Mouse (Mus musculus) fibroblast of lung, adult 2 months (primary cell): ENCODE measurements at regions not wholly inside any gene's neighbourhood (a gene's known extent, or its start where the extent isn't known, plus 50 kb on each side); places are given as distances from the start of the nearest gene placed in this dataset.

Source experiments
- DNase-seq: peaks from one replicate; pipeline ENCODE4 v3.0.0-alpha.2; 2011; ENCODE audit warnings: low read depth

DNA sequence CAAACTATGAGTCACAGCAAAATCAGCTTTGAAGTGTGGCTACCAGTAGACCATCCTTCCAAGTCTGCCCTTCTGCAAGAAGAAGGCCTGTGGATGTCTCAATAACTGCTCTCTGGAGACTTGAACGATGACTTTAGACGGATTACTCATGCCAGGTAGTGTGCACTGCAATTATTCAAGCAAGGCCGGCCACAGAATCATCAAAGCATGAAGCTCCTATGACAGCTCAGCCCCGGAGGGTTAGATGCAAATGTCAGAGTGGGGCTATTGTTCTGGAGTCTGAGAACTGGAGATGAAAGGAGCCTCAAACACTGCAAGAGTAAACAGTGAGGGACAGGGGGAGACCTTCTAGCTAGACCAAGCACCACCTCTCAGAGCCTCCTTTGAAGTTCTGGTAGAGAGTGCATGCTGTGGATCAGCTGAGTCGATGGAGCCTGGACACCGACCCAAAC is 173.8 kb upstream of the Dmrta1 start:
- no peak for DNase-seq

DNA sequence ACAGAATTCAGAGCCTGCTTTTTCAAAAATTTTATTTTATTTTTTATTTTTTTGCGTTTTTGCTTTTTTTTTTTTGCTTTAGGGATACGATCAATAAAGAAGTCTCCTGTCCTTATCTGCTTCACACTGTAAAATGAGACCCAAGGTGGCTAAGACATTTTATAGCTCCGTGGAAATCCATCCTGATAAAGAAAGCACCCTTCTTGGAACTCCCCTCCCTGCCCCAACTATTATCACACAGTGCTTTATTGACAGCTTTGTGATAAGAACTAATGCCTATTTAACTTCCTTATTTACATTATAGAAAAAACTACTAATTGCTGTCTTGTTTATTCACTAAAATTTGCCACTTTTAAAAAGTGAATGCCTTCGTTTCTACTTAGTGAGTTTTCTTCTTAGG is 179.0 kb upstream of the Dmrta1 start:
- no peak for DNase-seq

DNA sequence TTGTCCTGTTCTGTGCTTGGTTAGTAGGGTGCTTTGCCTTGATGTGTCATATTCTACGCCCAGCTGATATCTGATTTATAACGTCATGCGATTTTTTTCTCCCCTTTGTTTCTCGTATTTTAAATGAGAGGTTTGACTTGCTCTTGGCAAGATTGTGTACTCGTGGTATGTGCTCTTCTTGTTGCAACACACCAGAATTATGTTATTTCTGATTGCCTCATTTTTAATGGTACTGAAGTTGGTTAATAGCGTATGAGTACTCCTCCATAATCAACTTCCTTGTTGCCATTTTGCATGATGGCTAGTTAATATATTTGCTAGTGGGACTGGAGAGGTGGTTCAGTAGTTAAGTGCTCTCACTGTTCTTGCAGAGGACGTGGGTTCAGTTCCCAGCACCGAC is 180.1 kb upstream of the Cdkn2b start:
- DNase-seq, result no peak

DNA sequence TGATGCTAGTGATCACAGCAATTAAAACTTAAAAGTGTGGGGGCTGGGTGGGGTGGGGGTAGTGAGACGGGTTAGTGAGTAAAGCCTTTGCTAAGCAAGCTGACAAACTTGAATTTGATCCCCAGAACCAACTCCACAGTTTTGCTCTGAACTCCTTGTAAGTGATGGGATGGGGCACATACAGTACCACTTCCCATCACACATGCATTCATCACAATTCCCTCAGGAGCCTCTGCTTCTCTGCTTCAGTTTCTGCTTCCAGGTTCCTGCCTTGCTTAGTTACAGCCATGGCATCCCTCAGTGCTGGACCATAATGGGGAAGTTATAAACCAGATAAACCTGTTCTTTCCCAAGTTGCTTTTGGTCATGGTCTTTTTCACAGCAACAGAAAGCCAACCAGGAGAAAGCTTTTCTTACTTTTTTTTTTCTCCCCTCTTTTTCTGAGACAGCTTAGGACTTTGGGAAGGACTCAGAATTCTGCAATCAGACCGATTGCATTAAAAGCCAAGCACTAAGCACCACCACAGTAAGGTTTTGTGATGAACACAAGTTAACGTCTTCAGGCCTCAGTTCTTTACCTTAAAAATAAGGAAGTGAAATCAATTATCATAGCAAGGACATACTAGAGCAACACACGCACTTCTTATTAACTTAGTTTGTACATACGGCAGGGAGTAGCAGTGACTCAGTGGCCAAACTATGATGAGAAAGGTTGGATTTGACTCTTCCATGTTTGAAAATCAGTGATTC is 176.8 kb upstream of the Cdkn2b start:
- DNase-seq, result no peak

DNA sequence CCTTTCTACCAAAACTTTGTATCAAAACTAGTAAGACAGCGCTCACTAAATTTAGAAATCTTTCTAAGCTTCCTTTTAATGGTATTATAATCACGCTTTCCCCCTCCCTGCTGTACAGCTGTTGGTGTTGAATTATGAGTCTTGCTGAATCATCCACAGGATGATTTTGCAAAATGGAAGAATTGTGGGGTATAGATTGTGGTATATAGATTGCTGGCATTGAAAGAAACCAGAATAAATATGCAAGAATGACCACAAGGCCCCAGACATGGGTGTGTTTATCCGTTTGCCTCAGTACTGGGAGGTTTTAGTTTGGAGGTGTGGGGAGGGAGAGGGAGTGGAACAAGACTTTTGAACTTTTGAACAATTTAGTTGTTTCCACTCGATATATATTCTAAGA is 176.1 kb upstream of the Cdkn2b start:
- DNase-seq, result no peak

DNA sequence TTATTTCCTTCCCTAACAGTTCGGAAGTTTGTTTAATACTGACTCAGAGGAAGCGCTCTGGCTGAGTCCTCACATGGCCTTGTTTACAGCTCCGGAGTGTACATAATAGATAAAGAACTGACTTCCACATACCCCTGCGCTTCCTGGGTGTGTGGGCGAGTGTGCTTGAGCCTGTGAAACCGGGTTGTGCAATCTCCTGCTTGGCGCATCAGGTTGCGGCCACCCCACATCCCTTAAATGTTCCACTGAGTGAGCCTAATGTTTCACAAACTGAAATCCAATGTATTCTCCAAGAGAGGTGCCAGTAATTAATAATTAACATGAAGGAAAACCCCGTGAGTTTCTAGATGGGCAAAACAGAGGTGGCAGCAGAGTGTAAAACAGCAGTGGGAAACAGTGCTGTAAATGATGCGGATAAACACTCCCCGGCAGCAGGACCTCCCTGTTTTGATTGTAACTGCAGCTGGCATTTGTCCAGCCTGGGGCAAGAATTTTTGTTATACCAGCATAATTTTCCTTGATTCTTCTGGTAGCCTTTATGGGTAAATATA is 175.2 kb upstream of the Cdkn2b start:
- DNase-seq, result no peak

DNA sequence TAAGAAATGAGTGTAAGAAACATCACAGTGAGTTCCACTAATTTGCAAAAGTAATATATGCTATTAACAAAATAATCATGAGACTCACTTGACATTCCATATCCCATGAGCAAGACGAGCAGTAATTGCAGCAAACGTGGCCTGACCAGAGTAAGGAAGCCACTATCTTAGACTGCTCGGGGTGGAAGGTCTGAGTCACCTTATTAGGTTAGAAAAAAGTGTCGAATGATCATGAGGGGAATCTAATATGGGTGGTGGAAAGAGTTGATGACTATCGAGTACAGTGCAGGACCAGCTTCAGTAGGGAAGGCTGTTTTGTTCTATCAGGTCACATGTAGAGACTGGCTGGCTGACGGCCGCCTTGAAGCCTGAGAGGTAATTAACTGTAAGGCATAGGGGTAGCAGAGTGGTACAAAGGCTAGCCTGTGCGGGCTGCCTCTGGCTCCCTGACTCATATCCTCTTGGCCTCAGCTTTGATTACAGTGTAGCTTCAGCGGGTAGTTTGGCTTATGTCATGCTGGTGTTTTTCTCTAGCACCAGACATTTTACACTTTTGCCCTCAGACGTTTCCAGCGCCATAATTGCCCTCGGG is 167.9 kb upstream of the Cdkn2b start:
- DNase-seq, result peak; percentile 95

DNA sequence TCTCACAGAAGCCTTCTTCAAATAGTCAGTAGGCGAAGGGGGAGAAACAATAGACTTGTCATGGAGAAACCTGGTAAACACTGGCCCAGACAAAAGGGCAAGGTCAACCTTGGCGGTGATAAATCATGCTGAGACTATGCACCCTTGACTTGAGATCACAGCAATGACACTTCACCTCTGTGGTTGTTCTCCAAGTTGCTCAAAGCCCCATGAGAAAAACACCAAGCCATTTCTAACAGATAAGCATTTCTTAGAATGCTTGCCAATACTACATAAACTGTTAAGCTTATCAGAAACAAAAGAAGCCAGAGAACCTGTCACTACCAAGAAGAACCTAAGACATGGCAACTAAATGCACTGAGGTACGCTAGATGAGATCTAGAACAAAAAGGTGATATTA is 165.0 kb upstream of the Cdkn2b start:
- no peak for DNase-seq

DNA sequence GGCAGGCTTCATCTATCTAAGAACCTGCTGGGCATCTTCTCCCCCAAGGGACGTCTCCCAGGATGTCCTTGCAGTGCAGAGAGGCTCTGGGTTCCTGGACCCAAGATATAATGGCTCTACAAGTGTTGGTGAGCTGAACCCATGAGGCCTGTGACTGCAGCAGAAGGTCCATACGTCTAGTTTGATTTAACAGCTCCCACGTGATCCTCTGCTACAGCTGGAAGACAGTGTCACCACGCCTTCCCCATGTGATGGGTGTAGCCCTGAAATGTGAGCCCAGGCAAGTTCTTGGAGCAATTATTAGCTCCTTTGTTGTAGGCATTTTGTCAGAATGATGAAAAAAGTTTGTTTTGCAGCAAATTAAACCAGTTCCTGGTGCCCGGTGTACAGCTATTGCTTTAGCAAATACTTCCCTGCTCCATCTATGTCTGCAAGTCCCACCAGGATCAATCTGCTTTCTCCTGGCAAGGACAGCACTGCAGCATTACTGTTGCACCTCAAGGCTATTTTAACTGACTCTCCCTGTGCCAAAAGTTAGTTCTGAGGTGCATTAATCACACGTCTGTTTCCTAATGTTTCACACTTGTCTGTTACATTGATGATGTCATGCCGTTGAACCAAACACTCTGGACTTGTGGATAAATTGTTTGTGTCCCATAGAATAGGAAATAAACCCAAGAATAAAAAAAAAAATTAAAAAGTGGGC is 164.2 kb upstream of the Cdkn2b start:
- DNase-seq, result no peak

DNA sequence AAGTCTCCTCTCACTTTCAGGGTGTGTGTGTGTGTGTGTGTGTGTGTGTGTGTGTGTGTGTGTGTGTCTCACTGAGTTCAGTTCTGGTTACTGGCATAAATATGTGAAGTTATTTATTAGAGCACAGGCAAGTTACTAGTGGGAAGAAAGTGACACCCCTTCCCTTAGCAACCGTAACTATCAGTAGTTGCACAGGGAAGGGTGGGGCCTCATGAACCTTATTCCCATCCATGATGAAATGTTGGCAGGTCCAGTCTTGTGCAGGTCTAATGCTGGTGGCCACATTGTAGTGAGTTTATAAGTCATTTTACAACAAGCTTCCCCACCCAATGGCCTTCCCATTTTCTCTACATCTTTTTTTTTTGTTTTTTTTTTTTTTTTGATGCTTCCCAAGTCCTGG is 160.6 kb upstream of the Cdkn2b start:
- DNase-seq, result no peak

DNA sequence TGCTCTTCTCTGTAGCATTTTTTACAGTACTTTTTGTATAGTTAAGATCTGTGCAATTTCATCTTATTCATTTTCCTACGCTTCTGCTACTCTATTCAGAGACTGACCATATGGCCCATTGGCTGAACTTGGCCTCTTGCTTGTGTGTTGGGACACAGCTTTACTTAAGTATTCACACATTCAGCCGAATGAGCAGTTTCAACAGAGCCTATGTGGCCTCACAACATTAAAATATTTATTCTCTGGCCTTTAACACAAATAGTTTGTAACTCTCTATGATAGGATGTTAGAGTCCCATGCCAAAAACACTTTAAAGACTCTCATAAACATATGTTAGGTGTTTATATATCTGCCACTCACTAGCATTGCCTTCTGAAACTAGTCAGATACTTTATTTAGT is 159.9 kb upstream of the Cdkn2b start:
- no peak for DNase-seq

DNA sequence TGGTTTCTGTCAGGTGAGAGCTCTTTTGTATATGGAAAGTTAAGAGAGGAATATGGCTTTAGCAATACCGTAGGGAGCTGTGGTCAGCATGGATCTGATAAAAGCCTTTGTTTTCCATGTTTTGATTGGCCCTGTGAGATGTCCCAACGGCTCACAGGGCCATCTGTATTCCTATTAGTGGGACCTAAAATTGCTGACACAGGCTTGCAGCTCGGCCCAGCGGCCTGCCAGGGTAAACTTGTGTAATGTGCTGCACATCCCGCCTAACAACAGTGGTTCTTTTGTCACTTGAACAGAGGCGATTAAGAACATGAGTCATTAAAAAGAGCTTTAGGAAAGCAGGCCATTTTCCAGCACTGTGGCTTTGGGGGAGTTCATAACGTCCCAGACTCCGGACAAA is 159.0 kb upstream of the Cdkn2b start:
- peak; percentile 85 for DNase-seq

DNA sequence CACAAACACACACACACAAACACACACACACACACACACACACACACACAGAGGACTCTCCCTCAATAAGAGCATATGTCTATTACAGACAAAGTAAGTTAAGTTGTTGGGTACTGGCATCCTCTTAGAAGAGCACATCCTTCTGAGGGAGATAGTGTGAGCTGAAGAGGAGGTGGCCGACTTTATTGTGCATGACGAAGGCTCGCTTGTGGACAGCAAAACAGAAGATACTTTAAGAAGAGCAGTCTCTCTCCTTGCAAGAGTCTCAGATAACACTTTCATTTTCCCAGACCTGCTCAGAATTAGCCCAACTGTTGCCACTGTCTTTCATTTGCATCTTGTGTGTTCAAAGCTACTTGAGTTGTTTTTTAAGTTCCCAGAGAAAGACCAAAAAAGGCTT is 158.6 kb upstream of the Cdkn2b start:
- DNase-seq, result no peak

DNA sequence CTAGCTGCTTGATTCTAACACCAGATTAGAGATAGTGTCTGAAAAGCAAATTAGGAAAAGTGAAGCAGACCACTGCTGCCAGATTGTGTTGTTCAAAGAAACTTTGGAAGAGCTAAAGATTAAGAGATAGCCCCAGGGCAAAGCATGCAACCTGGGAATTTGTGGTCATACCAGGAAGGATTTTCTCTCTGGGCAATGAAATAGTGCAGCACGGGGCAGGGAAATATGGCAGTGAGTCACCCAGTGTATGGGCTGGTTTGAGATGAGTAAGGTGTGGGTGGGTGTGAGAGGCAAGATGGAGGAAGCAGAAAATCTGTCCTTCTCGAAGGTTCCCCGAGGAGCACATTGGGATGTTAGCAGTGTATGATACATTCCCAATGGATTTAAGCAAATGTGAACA is 155.9 kb upstream of the Cdkn2b start:
- DNase-seq, result no peak

DNA sequence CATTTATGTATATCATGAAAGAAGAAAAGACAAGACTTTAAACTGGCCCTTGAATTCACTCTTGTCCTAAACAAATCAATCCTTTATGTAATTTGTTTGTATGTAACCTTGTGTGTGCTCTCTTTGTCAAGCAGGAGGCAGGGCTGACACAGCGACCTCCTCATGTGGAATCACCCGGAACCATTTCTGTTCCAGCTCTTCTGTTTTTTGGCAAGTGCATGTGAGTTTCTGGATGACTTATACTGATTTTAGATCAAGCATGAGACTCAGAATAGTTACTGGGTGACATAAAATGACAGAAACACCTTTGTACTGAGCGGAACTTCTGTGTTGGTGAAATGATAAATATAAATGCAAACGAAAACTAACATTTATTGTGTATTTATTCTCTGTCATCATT is 152.3 kb upstream of the Cdkn2b start:
- DNase-seq, result no peak

DNA sequence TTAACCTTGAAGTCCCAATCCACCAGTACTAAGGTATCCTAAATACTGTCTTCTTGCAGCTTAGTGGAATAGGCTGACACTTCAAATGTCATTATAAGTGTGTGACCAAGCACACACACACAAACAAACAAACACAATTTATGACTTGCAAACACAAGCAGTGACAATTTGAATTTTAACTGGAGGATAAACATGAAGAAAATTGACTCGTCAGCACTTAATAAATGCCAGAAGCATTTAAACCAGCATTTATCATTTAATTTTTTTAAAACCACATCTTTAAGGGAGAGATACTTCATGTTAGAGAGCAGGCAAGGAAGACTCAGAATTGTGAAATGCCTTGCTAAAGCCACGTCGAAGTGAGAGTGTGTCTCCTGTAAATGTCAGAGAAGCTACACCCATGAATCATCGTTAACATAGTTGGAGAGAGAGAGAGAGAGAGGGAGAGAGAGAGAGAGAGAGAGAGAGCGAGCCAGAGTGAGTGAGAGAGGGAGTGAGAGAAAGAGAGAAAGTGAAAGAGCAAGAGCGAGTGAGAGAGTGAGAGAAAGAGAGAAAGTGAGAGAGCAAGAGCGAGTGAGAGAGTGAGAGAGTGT is 149.4 kb upstream of the Cdkn2b start:
- no peak for DNase-seq

DNA sequence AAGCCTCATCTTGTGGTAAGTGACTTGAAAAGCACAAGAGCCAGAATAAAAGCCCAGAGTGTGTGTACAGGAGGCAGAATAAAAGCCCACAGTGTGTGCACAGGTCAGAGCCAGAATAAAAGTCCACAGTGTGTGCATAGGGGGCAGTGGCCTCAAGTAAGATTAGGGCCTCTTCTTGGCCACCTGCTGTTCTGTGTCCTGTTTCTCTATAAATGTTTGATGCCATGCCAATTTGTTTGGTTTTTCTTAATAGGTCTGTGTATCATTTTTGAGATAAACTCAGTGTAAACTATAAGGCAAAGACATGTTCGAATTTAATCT is 148.5 kb upstream of the Cdkn2b start:
- no peak for DNase-seq

DNA sequence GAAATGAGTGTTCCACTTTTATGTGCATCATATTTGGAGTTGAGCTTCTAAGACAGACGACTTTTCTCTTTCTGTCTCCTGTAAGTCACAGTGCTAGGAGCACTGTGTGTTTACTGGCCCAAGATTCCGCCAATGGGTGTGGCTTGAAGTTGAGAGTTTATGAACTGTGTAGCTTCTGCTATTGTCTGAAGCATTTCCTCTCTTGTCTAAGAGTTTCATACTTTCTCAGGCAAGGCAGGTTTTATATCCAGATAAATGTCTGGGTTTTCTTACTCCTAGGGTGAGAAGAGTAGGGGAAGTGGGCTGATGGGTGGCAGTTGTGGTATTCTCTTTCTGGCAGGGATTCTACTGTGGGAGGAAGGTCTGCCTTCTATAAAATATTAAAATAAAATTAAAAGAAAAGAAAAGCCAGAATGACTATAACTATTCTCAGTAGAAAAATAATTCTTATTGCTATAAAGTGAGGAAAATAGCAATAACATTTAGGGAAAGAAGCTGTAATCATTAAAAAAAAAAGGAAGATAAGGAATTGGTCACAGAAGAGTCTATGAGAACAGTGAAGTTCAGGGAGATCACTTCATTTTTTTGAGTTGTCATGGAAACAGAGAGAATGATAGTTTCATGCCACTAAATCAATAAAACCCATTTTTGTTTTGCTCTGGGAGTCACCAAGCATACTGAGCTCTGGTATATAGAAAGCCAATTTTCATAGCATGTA is 147.9 kb upstream of the Cdkn2b start:
- DNase-seq, result no peak

DNA sequence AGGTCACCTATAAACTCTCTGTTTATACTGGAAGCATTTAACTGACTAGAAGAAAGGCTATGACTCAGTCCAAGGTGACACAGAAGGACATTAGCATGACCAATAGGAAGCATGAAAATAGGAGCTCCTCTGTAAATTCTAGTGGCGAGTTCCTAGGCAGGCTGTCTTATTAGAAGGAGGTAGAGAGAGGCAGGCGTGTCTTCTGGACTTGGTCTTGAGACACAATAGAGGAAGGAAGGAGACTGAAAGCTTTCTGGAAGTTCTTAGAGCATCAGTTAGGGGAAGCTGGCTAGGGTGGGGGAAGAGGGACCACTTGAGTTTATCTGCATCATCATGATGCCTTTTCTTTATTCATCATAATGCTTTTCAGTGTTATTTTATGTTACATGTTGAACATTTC is 147.0 kb upstream of the Cdkn2b start:
- no peak for DNase-seq

DNA sequence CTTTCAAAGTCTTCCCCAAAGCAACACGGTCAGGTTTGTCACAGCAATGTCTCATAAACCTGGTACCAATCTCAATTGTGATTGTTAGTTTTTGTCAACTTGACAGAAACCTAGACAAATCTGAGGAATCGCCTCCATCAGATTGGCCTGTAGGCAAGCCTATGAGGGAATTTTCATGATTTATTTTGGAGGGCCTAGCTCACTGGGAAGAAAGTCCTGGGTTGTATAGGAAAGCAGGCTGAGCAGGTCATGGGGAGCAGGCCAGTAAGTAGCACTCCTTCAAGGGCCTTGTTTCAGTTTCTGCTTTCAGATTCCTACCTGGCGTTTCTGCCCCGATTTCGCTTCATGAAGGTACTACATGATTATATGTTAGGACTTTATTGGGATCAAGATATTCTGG is 144.1 kb upstream of the Cdkn2b start:
- DNase-seq, result no peak

DNA sequence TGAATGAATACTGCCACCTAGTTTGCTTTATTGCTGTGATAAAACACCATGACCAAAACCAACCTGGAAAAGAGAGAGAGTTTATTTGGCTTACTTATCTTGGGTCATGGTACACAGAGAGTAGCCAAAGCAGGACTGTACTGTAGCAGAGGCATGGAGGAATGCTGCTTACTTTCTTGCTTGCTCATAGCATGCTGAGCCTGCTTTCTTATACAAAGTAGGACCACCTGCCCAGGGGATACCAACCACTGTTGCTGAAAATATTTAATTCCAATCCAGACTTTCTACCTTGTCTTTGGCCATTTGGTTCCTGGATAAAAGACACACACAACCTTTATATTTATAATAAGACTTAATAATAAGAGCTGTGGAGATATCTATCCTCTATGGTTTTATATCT is 142.2 kb upstream of the Cdkn2b start:
- DNase-seq, result no peak

DNA sequence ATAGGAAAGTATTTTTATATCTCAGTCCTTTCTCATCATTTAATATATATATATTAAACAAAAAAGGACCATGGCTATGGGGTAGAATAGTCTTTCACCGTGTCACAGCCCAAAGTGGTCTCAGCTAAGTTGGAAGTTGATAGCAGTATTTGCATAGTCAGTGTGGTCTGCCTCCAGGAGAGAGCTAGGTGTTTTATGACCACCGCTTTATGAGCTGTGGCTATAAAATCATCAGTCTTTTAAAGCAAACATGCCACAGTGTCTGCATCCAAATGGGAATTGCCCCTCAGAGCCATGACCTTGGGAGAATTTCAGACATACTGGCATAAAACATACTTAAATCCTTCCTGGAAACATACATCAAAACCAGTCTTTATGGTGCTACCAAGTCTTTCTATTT is 140.9 kb upstream of the Cdkn2b start:
- no peak for DNase-seq
